Mouse (Mus musculus) CD4-positive naive resting alpha-beta T cell, adult 57 days (primary cell): Measurements from ENCODE around the gene E2f1. TPM values are rescaled to one million over a fixed set of nuclear protein-coding genes. Genes with fewer than 3 reads are reported as not detected.

Experiments used
- total RNA-seq: library from RNA; stranded (reverse); gene quantifications from one replicate; pipeline ENCODE4 v1.2.4, GENCODE M21; 2023

E2f1 gene
- total RNA-seq = 1.5 TPM

DNA sequence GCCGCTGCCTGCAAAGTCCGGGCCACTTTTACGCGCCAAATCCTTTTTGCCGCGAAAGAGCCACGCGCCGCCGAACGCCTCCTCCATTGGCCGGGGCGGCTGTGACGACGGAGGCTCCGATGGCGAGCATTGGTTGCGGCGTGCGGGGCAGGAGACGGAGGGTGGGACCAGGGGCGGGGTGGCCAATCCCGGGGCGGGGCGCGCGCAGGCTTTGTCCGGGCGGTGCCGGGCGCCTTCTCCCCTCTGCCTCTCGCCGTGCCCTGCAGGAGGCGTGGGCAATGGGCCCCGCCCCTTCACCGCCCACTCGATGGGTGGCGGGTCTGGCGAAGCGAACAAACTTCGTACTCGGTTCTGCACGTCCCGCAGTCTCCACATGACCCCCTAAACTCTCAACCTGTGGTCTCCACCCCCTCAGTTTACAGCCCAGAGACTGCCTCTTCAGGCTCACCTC lies at the start of gene E2f1:
TSS of gene E2f1 (minus strand) at position 57 of the 451 bp plus-strand sequence.

DNA sequence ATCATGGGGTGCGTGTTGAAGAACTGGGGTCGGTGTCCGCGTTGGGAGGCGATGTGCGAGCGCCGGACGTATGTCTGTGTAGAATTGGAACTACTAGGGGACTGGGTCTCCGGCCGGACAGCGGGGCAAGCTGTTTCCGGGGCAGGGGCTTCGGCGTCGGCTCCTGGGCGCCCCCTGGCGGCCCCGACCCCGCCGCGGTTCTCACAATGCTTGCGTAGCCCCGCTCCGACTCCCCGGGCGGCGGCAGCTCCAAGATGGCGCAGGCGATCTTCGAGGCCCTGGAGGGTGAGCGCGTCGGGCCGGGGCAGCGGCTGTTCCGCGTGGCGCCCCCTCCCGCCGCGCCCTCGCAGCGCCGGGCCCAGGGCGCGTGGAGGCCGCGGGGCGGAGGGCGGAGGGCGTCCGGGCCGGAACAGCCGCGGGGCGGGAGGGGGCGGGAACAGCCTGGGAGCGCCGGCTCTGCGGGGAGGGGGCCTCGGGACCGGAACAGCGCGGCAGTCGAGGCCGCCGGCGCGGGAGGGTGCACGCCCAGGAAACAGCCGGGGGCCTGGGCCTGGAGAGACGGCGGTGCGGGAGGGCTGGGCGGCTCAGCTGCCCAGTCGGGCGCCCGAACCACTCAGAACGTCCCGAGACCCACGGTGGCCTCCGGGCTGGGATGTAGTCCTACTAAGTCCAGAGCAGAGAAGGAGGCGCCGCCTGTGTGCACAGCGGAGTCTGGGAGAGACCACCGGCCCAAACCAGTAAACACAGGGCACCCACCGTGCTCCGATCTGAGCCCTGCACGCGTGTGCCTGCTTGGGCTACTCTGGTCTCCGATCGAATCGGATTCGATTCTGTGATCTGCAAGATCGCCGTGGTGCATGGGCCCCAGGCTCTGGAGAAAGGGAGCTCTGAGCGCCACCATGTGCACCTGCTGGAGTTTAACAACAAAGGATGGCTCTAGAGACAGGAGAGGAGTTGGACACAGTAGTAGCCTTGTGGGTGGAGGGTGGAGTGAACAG lies 43.7 kb upstream of the E2f1 start, which contains the start of the genes Zfp341 and 4930519P11Rik:
TSS of gene Zfp341 (plus strand) at position 180 of the 998 bp plus-strand sequence.
TSS of gene 4930519P11Rik (minus strand) at position 320 of the 998 bp plus-strand sequence.

DNA sequence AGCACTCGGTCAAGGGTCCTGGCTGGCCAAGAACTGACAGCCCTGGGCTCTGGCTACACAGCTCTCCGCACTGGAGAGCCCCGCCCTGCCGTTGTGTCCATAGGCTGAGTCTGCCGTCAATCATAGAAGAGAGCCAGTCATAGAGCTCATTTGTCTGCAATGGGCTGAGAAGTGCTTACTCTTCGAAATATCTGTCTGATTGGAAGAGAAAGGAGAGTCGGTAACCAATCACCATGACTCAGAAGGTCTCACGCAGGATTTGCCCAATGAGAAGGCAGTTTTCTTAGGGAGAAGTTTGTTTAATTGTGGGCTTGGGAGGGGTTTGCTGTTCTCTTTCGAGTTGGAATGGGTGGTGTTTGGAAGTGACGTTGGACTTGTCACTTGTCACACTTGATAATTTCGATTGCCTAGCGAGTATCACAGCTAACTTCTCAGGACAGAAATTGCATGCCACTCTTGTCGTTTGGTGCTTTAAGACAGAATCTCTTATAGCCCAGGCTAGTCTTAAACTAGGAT lies 34.0 kb upstream of the E2f1 start, which contains the start of gene Pxmp4:
TSS of gene Pxmp4 (minus strand) at position 71 of the 516 bp plus-strand sequence.

DNA sequence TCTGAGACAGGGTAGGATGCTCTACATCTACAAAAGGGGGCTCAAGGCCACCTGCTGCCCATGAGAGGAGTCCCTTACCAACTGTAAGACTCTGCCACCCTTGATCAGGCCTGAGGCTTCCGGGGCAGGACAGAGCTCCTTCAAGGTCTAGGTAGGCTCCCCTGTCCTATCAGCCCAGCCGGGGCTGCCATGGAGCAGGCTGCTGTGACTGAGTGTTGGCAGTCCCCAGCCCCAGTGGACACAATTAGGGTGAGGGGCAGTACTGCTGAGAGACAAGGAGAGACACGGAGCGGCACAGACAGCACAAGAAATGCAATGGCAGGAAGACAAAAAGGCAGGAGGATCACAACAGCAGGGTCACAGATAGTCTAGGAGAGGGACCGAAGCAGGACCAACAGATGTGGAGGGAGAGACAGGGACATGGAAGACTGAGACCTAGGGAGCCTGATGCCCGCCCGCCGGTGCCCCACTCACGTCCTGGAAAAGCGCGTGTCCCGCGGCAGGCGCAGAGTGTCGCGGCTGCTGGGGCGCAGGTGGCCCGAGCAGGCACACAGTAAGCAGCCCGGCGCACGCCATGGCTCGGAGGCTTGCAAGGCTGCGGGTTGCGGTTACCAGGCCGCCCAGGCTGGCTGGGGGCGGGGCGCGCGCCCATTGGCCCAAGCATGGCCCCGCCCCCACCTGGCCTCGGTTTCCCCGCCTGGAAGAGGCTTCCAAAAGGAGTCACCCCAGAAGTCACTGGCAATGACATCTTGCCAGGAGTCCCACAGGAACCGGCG lies 11.2 kb downstream of the E2f1 start, which contains the start of gene Necab3:
TSS of gene Necab3 (minus strand) at position 627 of the 776 bp plus-strand sequence.

DNA sequence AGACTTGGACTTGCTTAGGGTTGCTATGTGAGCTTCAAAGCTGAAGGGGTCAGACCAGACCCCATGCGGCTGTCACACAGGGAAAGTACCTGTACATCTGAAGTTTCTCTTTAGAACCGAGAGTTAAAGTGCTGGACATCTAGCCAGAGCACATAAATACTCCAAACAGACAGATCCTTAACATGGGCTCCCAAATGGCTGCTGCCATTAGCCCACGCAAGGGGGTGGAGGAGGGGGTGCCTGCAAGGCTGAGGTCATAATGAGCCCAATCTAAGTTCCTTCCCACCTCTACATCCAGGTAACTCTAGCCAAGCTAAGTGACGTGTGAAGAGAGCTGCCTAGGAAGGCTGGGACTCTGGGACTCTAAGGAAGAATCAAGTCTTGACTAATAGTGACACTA lies 18.2 kb downstream of the E2f1 start, which contains the start of gene Actl10:
TSS of gene Actl10 (plus strand) at position 301 of the 400 bp plus-strand sequence.

DNA sequence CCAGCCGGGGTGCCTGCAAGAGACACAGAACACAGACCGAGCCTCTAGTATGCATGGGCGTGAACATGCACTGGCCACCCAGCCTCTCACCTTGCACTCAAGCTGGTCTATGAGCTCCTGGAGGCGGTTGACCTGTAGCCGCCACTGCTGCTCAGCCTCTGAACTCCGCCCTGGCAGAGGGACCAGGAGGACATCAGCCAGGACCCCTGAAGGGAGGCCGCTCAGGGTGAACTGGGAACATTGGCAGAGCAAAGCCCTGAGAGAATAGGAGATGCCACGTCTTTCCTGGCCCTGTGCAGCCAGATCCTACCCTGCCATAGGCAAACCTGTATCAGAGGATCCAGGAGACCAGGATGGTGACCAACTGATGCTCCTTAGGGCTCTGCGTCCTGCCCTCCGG lies 23.0 kb downstream of the E2f1 start, which contains the start of gene 1700003F12Rik:
TSS of gene 1700003F12Rik (plus strand) at position 375 of the 400 bp plus-strand sequence.

Other genes with a start within 250 kb of the E2f1 start
- 15.8 TPM for gene Cdk5rap1, start 196.9 kb downstream of the E2f1 start, total RNA-seq
- 0.68 TPM for gene Snta1, start 161.8 kb downstream of the E2f1 start, total RNA-seq
- gene Cbfa2t2, start 133.4 kb downstream of the E2f1 start, total RNA-seq = 36.3 TPM
- gene 1700003F12Rik, start 22.8 kb downstream of the E2f1 start, total RNA-seq = 0.89 TPM
- gene Actl10, start 18.1 kb downstream of the E2f1 start, total RNA-seq = 1.2 TPM
- 0.95 TPM for gene Necab3, start 11.0 kb downstream of the E2f1 start, total RNA-seq
- gene Pxmp4, start 33.8 kb upstream of the E2f1 start, total RNA-seq = 9.5 TPM
- 6.6 TPM for gene Zfp341, start 43.4 kb upstream of the E2f1 start, total RNA-seq
- gene 4930519P11Rik, start 43.5 kb upstream of the E2f1 start, total RNA-seq = not detected
- 169 TPM for gene Chmp4b, start 81.8 kb upstream of the E2f1 start, total RNA-seq
- not detected for gene Gm14214, start 200.1 kb upstream of the E2f1 start, total RNA-seq
- gene Raly, start 221.2 kb upstream of the E2f1 start, total RNA-seq = 245 TPM
- gene a, start 221.5 kb upstream of the E2f1 start, total RNA-seq = not detected